ENCODE assay signal across 34 mouse cellular contexts in genomic region chr4:52946665-52947064, GRCm38 (mm10). TPM values are rescaled to one million over a fixed set of nuclear protein-coding genes. Genes with fewer than 3 reads are reported as not detected.
"Had no signal": no experiment of that assay in that cellular context is flagged by ENCODE, and none has a peak within 500 bp of the region (broad histone marks: within the 10 kb centered on the region; RNA-seq: fewer than 3 reads in every experiment).

No protein-coding gene starts in this region.

- H3K27ac ChIP-seq: embryonic facial prominence, embryonic 10.5 days; embryonic facial prominence, embryonic 12.5 days; embryonic facial prominence, embryonic 13.5 days; embryonic facial prominence, embryonic 15.5 days; forebrain, embryonic 10.5 days; forebrain, embryonic 12.5 days; forebrain, embryonic 13.5 days; forebrain, embryonic 15.5 days; gastrocnemius, adult 2 months had no signal

- H3K9me3 ChIP-seq: embryonic facial prominence, embryonic 10.5 days; embryonic facial prominence, embryonic 12.5 days; embryonic facial prominence, embryonic 13.5 days; embryonic facial prominence, embryonic 15.5 days; forebrain, embryonic 10.5 days; forebrain, embryonic 12.5 days; forebrain, embryonic 13.5 days; forebrain, embryonic 15.5 days had no signal

- H3K4me1 ChIP-seq: embryonic facial prominence, embryonic 10.5 days; embryonic facial prominence, embryonic 12.5 days; embryonic facial prominence, embryonic 13.5 days; embryonic facial prominence, embryonic 15.5 days; forebrain, embryonic 10.5 days; forebrain, embryonic 12.5 days; forebrain, embryonic 13.5 days; forebrain, embryonic 15.5 days had no signal

- H3K9ac ChIP-seq: embryonic facial prominence, embryonic 12.5 days; embryonic facial prominence, embryonic 13.5 days; embryonic facial prominence, embryonic 15.5 days; forebrain, embryonic 12.5 days; forebrain, embryonic 13.5 days; forebrain, embryonic 15.5 days; forebrain, postnatal 0 days had no signal

- H3K4me2 ChIP-seq: embryonic facial prominence, embryonic 12.5 days; embryonic facial prominence, embryonic 13.5 days; embryonic facial prominence, embryonic 15.5 days; forebrain, embryonic 12.5 days; forebrain, embryonic 13.5 days; forebrain, embryonic 15.5 days had no signal

- H3K27me3 ChIP-seq: embryonic facial prominence, embryonic 12.5 days; embryonic facial prominence, embryonic 13.5 days; embryonic facial prominence, embryonic 15.5 days; forebrain, embryonic 12.5 days; forebrain, embryonic 13.5 days; forebrain, embryonic 15.5 days had no signal

- ATAC-seq: forebrain, embryonic 13.5 days; forebrain, embryonic 14.5 days; forebrain, embryonic 15.5 days; forebrain, embryonic 16.5 days; forebrain, postnatal 0 days had no signal

- DNase-seq: cerebellum, adult 18-20 months; cerebellum, adult 2 months; cerebellum, adult 8-10 months; cerebellum, adult 9-10 months; cerebellum, adult 9-11 months; cerebellum, postnatal 10 days; cerebellum, postnatal 14 days; cerebellum, postnatal 25 days; cerebellum, postnatal 36 days; embryo, embryonic 11 days; forebrain, postnatal 0 days; gastrocnemius, adult 2 months; gastrocnemius, postnatal 10 days; gastrocnemius, postnatal 14 days; gastrocnemius, postnatal 25 days; gastrocnemius, postnatal 36 days; heart, adult 11 months had no signal

- H3K4me3 ChIP-seq: embryonic facial prominence, embryonic 10.5 days; embryonic facial prominence, embryonic 12.5 days; embryonic facial prominence, embryonic 13.5 days; embryonic facial prominence, embryonic 15.5 days; erythroblast, embryonic 14.5 days; forebrain, embryonic 10.5 days; forebrain, embryonic 12.5 days; forebrain, embryonic 13.5 days; forebrain, embryonic 15.5 days; gastrocnemius, adult 2 months had no signal

- H3K36me3 ChIP-seq: embryonic facial prominence, embryonic 10.5 days; embryonic facial prominence, embryonic 12.5 days; embryonic facial prominence, embryonic 13.5 days; embryonic facial prominence, embryonic 15.5 days; forebrain, embryonic 10.5 days; forebrain, embryonic 12.5 days; forebrain, embryonic 15.5 days had no signal

RNA-seq across cellular contexts. Expression of gene Olfr270, which starts 17.7 kb away (rescaled TPM):
- polyA plus RNA-seq: cerebellum, adult 2 months; cortical plate, adult 2 months; embryonic facial prominence, embryonic 10.5 days; embryonic facial prominence, embryonic 11.5 days; embryonic facial prominence, embryonic 12.5 days; embryonic facial prominence, embryonic 13.5 days; embryonic facial prominence, embryonic 14.5 days; embryonic facial prominence, embryonic 15.5 days; erythroblast, embryonic 14.5 days; forebrain, embryonic 10.5 days; forebrain, embryonic 11.5 days; forebrain, embryonic 12.5 days; forebrain, embryonic 13.5 days; forebrain, embryonic 14.5 days; forebrain, embryonic 15.5 days; forebrain, embryonic 16.5 days; forebrain, postnatal 0 days; frontal cortex, adult 2 months had no signal

RNA-seq across cellular contexts. Expression of gene Olfr272, which starts 27.7 kb away (rescaled TPM):
- polyA plus RNA-seq: cerebellum, adult 2 months; cortical plate, adult 2 months; embryonic facial prominence, embryonic 10.5 days; embryonic facial prominence, embryonic 11.5 days; embryonic facial prominence, embryonic 12.5 days; embryonic facial prominence, embryonic 13.5 days; embryonic facial prominence, embryonic 14.5 days; embryonic facial prominence, embryonic 15.5 days; erythroblast, embryonic 14.5 days; forebrain, embryonic 10.5 days; forebrain, embryonic 11.5 days; forebrain, embryonic 12.5 days; forebrain, embryonic 13.5 days; forebrain, embryonic 14.5 days; forebrain, embryonic 15.5 days; forebrain, embryonic 16.5 days; forebrain, postnatal 0 days; frontal cortex, adult 2 months had no signal

RNA-seq across cellular contexts. Expression of gene Nipsnap3a, which starts 42.4 kb away (rescaled TPM):
- polyA plus RNA-seq: cerebellum, adult 2 months; cortical plate, adult 2 months; embryonic facial prominence, embryonic 10.5 days; embryonic facial prominence, embryonic 11.5 days; embryonic facial prominence, embryonic 12.5 days; embryonic facial prominence, embryonic 13.5 days; embryonic facial prominence, embryonic 15.5 days; erythroblast, embryonic 14.5 days; forebrain, embryonic 10.5 days; forebrain, embryonic 11.5 days; forebrain, embryonic 12.5 days; forebrain, embryonic 13.5 days; forebrain, embryonic 14.5 days; forebrain, embryonic 15.5 days; forebrain, embryonic 16.5 days; forebrain, postnatal 0 days; frontal cortex, adult 2 months; gonadal fat pad, adult 2 months had no signal
